Mouse (Mus musculus): ENCODE data around the gene Tra2b. TPM values are rescaled to one million over a fixed set of nuclear protein-coding genes. Genes with fewer than 3 reads are reported as not detected.

The Tra2b gene
- polyA plus RNA-seq, 1 experiment from 2014 or later = 424 TPM

Other genes starting within 250 kb of the Tra2b start
- 72.6 and 135 TPM in 2 replicates for gene Igf2bp2, start 102.7 kb downstream of the Tra2b start, polyA plus RNA-seq (2014; fragmentation: Nextera tagmentation; extraction: Ambion mirVana)
- 43.0 and 68.0 TPM in 2 replicates for gene Etv5, start 173.7 kb upstream of the Tra2b start, polyA plus RNA-seq (2014; fragmentation: Nextera tagmentation; extraction: Ambion mirVana)

Measured in kidney, embryonic 14.5 days (tissue).